Comparison of ENCODE assay signal across 10 mouse cellular contexts in genomic region chr7:12749431-12750198, GRCm38 (mm10). TPM values are rescaled to one million over a fixed set of nuclear protein-coding genes. Genes with fewer than 3 reads are reported as not detected.
DNase-seq lines count a peak whose midpoint lies in the region; ATAC-seq lines count a peak whose summit lies in the region.
"Had no signal": no experiment of that assay in that cellular context is flagged by ENCODE, and none has a peak within 500 bp of the region (broad histone marks: within the 10 kb centered on the region; RNA-seq: fewer than 3 reads in every experiment).

No protein-coding gene starts in this region.

- H3K27ac ChIP-seq in embryonic facial prominence, embryonic 11.5 days (replicated peaks; ENCODE audit: low read depth, low read length) = no peak overlapping the region
- no peak overlapping the region for H3K27ac ChIP-seq in intestine, embryonic 15.5 days

- no peaks in the 10 kb centered on the region for H3K9me3 ChIP-seq in embryonic facial prominence, embryonic 11.5 days (replicated peaks; ENCODE audit: control insufficient read depth, low read length)
- H3K9me3 ChIP-seq in intestine, embryonic 15.5 days = no peaks in the 10 kb centered on the region

- WGBS in embryonic facial prominence, embryonic 11.5 days = 72% methylated on average over 24 of the region's 24 CpGs
- 70% methylated on average over 24 of the region's 24 CpGs for WGBS in intestine, embryonic 15.5 days

- H3K4me2 ChIP-seq in embryonic facial prominence, embryonic 11.5 days (ENCODE audit: low read depth, low read length) = 0 out of 2 replicates have a peak overlapping the region, but pooled peaks have one; percentile 10
- H3K4me2 ChIP-seq in intestine, embryonic 15.5 days (replicated peaks) = no peak overlapping the region; the same call in 1 of the 2 replicates
- H3K4me2 ChIP-seq: liver, embryonic 11.5 days had no signal

- no peaks in the 10 kb centered on the region for H3K27me3 ChIP-seq in embryonic facial prominence, embryonic 11.5 days (ENCODE audit: control insufficient read depth, insufficient read depth, low read length)
- H3K27me3 ChIP-seq in intestine, embryonic 15.5 days (replicated peaks) = no peaks in the 10 kb centered on the region

- H3K4me1 ChIP-seq in embryonic facial prominence, embryonic 11.5 days (ENCODE audit: control insufficient read depth, insufficient read depth, low read length) = no peaks in the 10 kb centered on the region
- H3K4me1 ChIP-seq in intestine, embryonic 15.5 days (replicated peaks) = no peaks in the 10 kb centered on the region

- no peak overlapping the region for H3K9ac ChIP-seq in embryonic facial prominence, embryonic 11.5 days (replicated peaks; ENCODE audit: low read length)
- no peak overlapping the region for H3K9ac ChIP-seq in intestine, embryonic 15.5 days

- H3K4me3 ChIP-seq in embryonic facial prominence, embryonic 11.5 days (ENCODE audit: low read depth, low read length) = no peak overlapping the region
- H3K4me3 ChIP-seq in intestine, embryonic 15.5 days (replicated peaks) = peak overlapping the region; percentile 10; the same call in 1 of the 2 replicates

- ATAC-seq in embryonic facial prominence, embryonic 11.5 days (replicated peaks; ENCODE audit: insufficient number of reproducible peaks, low FRiP score, low TSS enrichment, low read depth) = peak; percentile 48; the same call in 1 of the 2 replicates
- no peak for ATAC-seq in intestine, embryonic 15.5 days

- intact Hi-C loops in left cerebral cortex, postnatal 4 days (cut with DNase I) = no loop called here

- no peaks in the 10 kb centered on the region for H3K36me3 ChIP-seq in embryonic facial prominence, embryonic 11.5 days (replicated peaks; ENCODE audit: control insufficient read depth, insufficient read depth, low read depth, low read length)
- no peaks in the 10 kb centered on the region for H3K36me3 ChIP-seq in intestine, embryonic 15.5 days

- peak; percentile 6 for DNase-seq in left cerebral cortex, postnatal 4 days
- no peak for DNase-seq in left cerebral cortex, adult 18-20 months (ENCODE audit: low spot score in 2 of 2)
- peak; percentile 2 for DNase-seq in embryonic facial prominence, embryonic 11.5 days (ENCODE audit: low spot score)
- DNase-seq in retina, postnatal 1 day = peak; percentile 52
- DNase-seq in ovary, postnatal 10 days (ENCODE audit: low spot score) = no peak
- no peak for DNase-seq in frontal cortex, postnatal 25 days (ENCODE audit: low spot score in 2 of 2)
- DNase-seq: right cerebral cortex, adult 18-20 months had no signal

RNA-seq across cellular contexts. Expression of gene Vmn2r56, which starts 14.8 kb away (rescaled TPM):
- under 1 TPM in 1 of 2 experiments, not detected in 1; 0.06 TPM for total RNA-seq in left cerebral cortex, postnatal 4 days (2021)
- total RNA-seq in left cerebral cortex, adult 18-20 months (2021) = not detected
- not detected in 2 replicates for polyA plus RNA-seq in embryonic facial prominence, embryonic 11.5 days (2014; fragmentation: Nextera tagmentation; extraction: Ambion mirVana)
- polyA plus RNA-seq in intestine, embryonic 15.5 days (2015; fragmentation: Nextera tagmentation; extraction: Ambion mirVana) = not detected in 2 replicates
- total RNA-seq: adrenal gland, postnatal 36 days had no signal
- polyA plus RNA-seq: liver, embryonic 11.5 days had no signal

RNA-seq across cellular contexts. Expression of gene Zscan18, which starts 53.8 kb away (rescaled TPM):
- total RNA-seq in left cerebral cortex, postnatal 4 days (2021) = 10 to 100 TPM; 28.0 to 32.9 TPM
- total RNA-seq in left cerebral cortex, adult 18-20 months (2021) = 10 to 100 TPM; 21.2 to 22.8 TPM
- 15.1 and 18.6 TPM in 2 replicates for polyA plus RNA-seq in embryonic facial prominence, embryonic 11.5 days (2014; fragmentation: Nextera tagmentation; extraction: Ambion mirVana)
- 4.3 and 4.6 TPM in 2 replicates for polyA plus RNA-seq in intestine, embryonic 15.5 days (2015; fragmentation: Nextera tagmentation; extraction: Ambion mirVana)

Comparison
In these comparisons a context has a peak if more than half of its experiments do, and no peak if none do; other contexts are left out.
1. DNase-seq: peak in left cerebral cortex, postnatal 4 days (single experiment), embryonic facial prominence, embryonic 11.5 days (single experiment) and retina, postnatal 1 day (single experiment); none in left cerebral cortex, adult 18-20 months (0 of 2), ovary, postnatal 10 days (single experiment) and frontal cortex, postnatal 25 days (0 of 2).